Mouse (Mus musculus) gonadal fat pad, adult 2 months (tissue): ENCODE measurements around the gene Olfr430. TPM values are rescaled to one million over a fixed set of nuclear protein-coding genes. Genes with fewer than 3 reads are reported as not detected.

Experiments used
- polyA plus RNA-seq: library from polyadenylated mRNA; depleted of rRNA; stranded (reverse); fragments of >200 nt; gene quantifications from 2 replicates; pipeline ENCODE4 v1.2.3, GENCODE M21; 2012; rRNA removed

The Olfr430 gene
- polyA plus RNA-seq, 1 experiment = not detected

Other genes starting within 250 kb of the Olfr430 start
- gene Ifi211, start 153.6 kb upstream of the Olfr430 start, polyA plus RNA-seq = 0.84 and 1.5 TPM in 2 replicates
- gene Mndal, start 124.1 kb upstream of the Olfr430 start, polyA plus RNA-seq = 2.8 and 2.9 TPM in 2 replicates
- 5.5 and 7.7 TPM in 2 replicates for gene Ifi203, start 123.9 kb upstream of the Olfr430 start, polyA plus RNA-seq
- 0.34 TPM in 1 of 2 replicates, not detected in the other for gene Ifi202b, start 83.9 kb upstream of the Olfr430 start, polyA plus RNA-seq
- gene Ifi205, start 34.8 kb upstream of the Olfr430 start, polyA plus RNA-seq = 2.8 and 2.9 TPM in 2 replicates
- 0.08 and 0.27 TPM in 2 replicates for gene Olfr433, start 25.9 kb upstream of the Olfr430 start, polyA plus RNA-seq
- 0.20 TPM in 1 of 2 replicates, not detected in the other for gene Olfr432, start 17.4 kb upstream of the Olfr430 start, polyA plus RNA-seq
- gene Olfr429, start 17.7 kb downstream of the Olfr430 start, polyA plus RNA-seq = not detected in 2 replicates
- not detected in 2 replicates for gene Olfr427, start 30.3 kb downstream of the Olfr430 start, polyA plus RNA-seq
- not detected in 2 replicates for gene Olfr231, start 54.6 kb downstream of the Olfr430 start, polyA plus RNA-seq
- not detected in 2 replicates for gene Olfr424, start 64.9 kb downstream of the Olfr430 start, polyA plus RNA-seq
- gene Olfr420, start 89.0 kb downstream of the Olfr430 start, polyA plus RNA-seq = not detected in 2 replicates
- 0.01 and 0.06 TPM in 2 replicates for gene Spta1, start 106.2 kb downstream of the Olfr430 start, polyA plus RNA-seq
- not detected in 2 replicates for gene Olfr419, start 185.5 kb downstream of the Olfr430 start, polyA plus RNA-seq